Mouse (Mus musculus) liver, embryonic 11.5 days (tissue): ENCODE measurements around the gene Ints1. TPM values are rescaled to one million over a fixed set of nuclear protein-coding genes. Genes with fewer than 3 reads are reported as not detected.
"Not testable (repeated sequence)": the region's sequence is repeated elsewhere in the genome, so short reads cannot be mapped to it uniquely, and the experiment has no call there.

Experiments
- ATAC-seq: fragments of 200-750 bp; cut with Nextera tagmentation; replicated peaks from 2 replicates; pipeline ENCODE4 v1.8.0; 2017; ENCODE audit warnings: moderate number of reproducible peaks, mild to moderate bottlenecking, moderate TSS enrichment, moderate library complexity; ENCODE audit not compliant: low FRiP score
- DNase-seq: peaks from one replicate; pipeline ENCODE4 v3.0.0-alpha.2; 2017; ENCODE audit warnings: low spot score
- H3K27ac ChIP-seq: fragments of 300-500 bp; sonication (generic); 2 replicates; pipeline ENCODE4 v1.5.1; 2014; ENCODE audit warnings: mild to moderate bottlenecking, low read depth, low read length, control low read depth
- H3K27me3 ChIP-seq: fragments of 300-500 bp; sonication (generic); replicated peaks from 2 replicates; pipeline ENCODE4 v1.6.1; 2014; ENCODE audit warnings: low read length, mixed read lengths; ENCODE audit not compliant: control insufficient read depth, insufficient read depth
- H3K36me3 ChIP-seq: fragments of 300-500 bp; sonication (generic); 2 replicates; pipeline ENCODE4 v1.6.1; 2014; ENCODE audit warnings: mild to moderate bottlenecking, low read length, moderate library complexity, mixed read lengths; ENCODE audit not compliant: control insufficient read depth, insufficient read depth
- H3K4me1 ChIP-seq: fragments of 300-500 bp; sonication (generic); replicated peaks from 2 replicates; pipeline ENCODE4 v1.6.1; 2014; ENCODE audit warnings: low read length, mixed read lengths; ENCODE audit not compliant: control insufficient read depth, insufficient read depth
- H3K4me2 ChIP-seq: fragments of 300-500 bp; sonication (generic); 2 replicates; pipeline ENCODE4 v1.6.1; 2014; ENCODE audit warnings: mild to moderate bottlenecking, control low read depth, moderate library complexity
- H3K4me3 ChIP-seq: fragments of 300-500 bp; sonication (generic); 2 replicates; pipeline ENCODE4 v1.5.1; 2014; ENCODE audit warnings: low read depth, low read length, control low read depth
- H3K9ac ChIP-seq: fragments of 300-500 bp; sonication (generic); 2 replicates; pipeline ENCODE4 v1.6.1; 2014; ENCODE audit warnings: low read depth, low read length, control low read depth
- H3K9me3 ChIP-seq: fragments of 300-500 bp; sonication (generic); 2 replicates; pipeline ENCODE4 v1.6.1; 2016; ENCODE audit warnings: low read length, inconsistent platforms, mixed read lengths; ENCODE audit not compliant: control insufficient read depth
- WGBS: fragments of 180-500 bp; shearing (Covaris S2); extraction: QIAGEN DNeasy Blood & Tissue Kit; methylation state at CpG from one replicate; pipeline ENCODE4 v1.1.7; 2014; 5-methylcytosine and 5-hydroxymethylcytosine counted together
- polyA plus RNA-seq: library from polyadenylated mRNA; unstranded; fragments of >200 nt; fragmentation: Nextera tagmentation; extraction: Ambion mirVana; gene quantifications from 2 replicates; pipeline ENCODE4 v1.2.1, GENCODE M21; 2014

Gene Ints1
- polyA plus RNA-seq, 1 experiment from 2014 or later = 34.9 TPM

DNA sequence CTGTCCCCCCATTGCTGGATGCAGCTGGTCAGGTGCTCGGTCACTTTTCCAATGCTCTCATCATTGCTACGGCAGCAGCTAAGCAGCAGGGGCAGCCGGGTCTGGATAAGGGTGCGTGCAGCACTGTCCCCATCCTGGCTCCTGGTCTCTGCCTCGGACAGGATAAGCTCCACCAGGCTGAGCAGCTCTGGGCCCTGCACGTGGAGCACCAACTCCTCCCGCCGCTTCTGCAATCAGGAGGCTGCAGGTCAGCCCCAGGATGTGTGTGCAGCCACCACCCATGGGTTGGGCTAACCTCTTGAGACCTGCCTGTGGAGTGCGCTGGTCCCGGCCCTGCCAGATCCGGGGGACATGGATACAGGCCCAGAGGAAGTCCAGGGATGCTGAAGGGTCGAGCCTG lies 19.3 kb downstream of the Ints1 start:
- Histone ChIP-seq H3K4me2 (no peak overlapping the region), H3K36me3 (peaks cover 34% of the 10 kb centered on the region), H3K4me1 (no peaks in the 10 kb centered on the region), H3K27ac (no peak overlapping the region), H3K9ac (no peak overlapping the region), H3K4me3 (no peak overlapping the region), H3K9me3 (no peaks in the 10 kb centered on the region), H3K27me3 (no peaks in the 10 kb centered on the region)
- DNase-seq (no peak), ATAC-seq (0 out of 2 replicates have a peak, but pooled peaks have one; percentile 28)
- WGBS = 76% methylated on average over 12 of the region's 12 CpGs

DNA sequence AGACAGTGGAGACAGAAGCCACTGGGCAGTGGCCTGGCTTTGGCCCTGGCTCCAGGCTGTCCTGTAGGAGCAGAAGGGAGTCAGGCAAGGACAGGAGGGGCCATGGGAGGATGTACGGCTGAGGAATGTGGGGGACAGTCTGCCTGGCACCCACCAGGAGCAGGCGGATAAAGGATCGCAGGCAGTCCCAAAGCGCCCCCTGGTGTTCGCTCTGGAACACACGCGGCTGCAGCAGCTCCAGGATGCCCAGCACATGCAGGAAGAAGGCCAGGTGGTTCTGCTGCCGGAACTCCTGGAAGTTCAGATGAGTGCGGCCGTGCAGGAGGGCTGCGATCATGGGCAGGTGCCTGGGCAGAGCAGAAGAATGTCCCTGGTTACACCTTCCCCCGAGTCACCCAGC lies 20.7 kb downstream of the Ints1 start:
- WGBS = 32% methylated on average over 12 of the region's 12 CpGs
- Histone ChIP-seq H3K9ac (no peak overlapping the region), H3K9me3 (no peaks in the 10 kb centered on the region), H3K4me2 (no peak overlapping the region), H3K27ac (no peak overlapping the region), H3K4me1 (no peaks in the 10 kb centered on the region), H3K36me3 (peaks cover 28% of the 10 kb centered on the region), H3K4me3 (no peak overlapping the region), H3K27me3 (no peaks in the 10 kb centered on the region)
- ATAC-seq (no peak), DNase-seq (no peak)

DNA sequence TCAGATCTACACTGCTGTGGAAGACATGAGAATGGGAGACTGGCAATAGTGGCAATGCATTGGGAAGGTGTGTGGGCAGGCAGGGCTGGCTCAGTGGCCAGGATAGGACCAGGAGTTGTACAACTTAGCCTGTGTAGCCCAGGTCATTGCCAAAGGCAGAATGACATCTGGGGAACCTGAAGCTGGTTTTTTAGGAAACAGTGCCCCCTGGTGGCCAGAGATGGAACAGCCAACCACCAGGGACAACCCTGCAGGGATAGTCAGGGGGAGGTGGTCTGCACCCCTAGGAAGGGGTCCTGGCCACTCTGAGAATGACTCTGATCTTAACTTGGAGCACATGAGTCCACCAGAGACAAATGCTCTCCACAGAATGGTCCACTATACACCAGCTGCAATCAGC lies 24.9 kb downstream of the Ints1 start:
- ATAC-seq = peak; percentile 22; the same call in 1 of the 2 replicates

GRCm38 (mm10) chr5:139749413-139750125 lies 25.9 kb downstream of the Ints1 start:
- Histone ChIP-seq H3K27ac (no peak overlapping the region), H3K4me2 (no peak overlapping the region), H3K4me3 (no peak overlapping the region), H3K4me1 (no peaks in the 10 kb centered on the region), H3K36me3 (0 out of 2 replicates have a peak, but pooled peaks cover 5% of the 10 kb centered on the region), H3K9ac (no peak overlapping the region), H3K9me3 (no peaks in the 10 kb centered on the region), H3K27me3 (no peaks in the 10 kb centered on the region)
- WGBS = 85% methylated on average over 16 of the region's 16 CpGs
- ATAC-seq (no peak), DNase-seq (no peak)

More for the DNA sequence above, 24.9 kb downstream of the Ints1 start:
- no peaks in the 10 kb centered on the region for H3K4me1 ChIP-seq
- no peak overlapping the region for H3K27ac ChIP-seq
- H3K9me3 ChIP-seq = no peaks in the 10 kb centered on the region
- peak; percentile 79 for DNase-seq
- no peak overlapping the region for H3K4me2 ChIP-seq
- H3K27me3 ChIP-seq = no peaks in the 10 kb centered on the region
- no peak overlapping the region for H3K4me3 ChIP-seq
- no peak overlapping the region for H3K9ac ChIP-seq
- 0 out of 2 replicates have a peak, but pooled peaks cover 6% of the 10 kb centered on the region for H3K36me3 ChIP-seq

DNA sequence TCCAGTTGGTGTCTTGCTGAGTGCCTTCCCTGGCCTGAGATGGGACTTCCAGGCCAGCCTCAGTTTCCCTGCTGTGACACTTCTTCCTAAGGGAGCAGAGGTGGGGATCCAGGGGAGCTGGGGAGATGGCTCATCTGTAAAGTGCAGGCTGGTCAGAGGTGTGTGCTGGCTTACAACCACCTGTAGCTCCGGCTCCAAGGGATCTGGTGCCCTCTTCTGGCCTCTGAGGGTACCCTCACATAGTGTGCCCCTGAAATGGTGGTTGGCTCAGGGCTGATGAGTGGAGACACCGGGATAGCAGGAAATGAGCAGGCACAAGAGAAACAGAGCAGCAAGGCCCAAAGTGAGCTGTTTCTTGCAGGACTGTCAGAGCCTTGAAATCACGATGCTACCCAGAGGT lies 29.7 kb downstream of the Ints1 start:
- no peak overlapping the region for H3K4me3 ChIP-seq
- H3K36me3 ChIP-seq = no peaks in the 10 kb centered on the region
- peak; percentile 86 for ATAC-seq
- no peak overlapping the region for H3K4me2 ChIP-seq
- H3K9me3 ChIP-seq = no peaks in the 10 kb centered on the region
- H3K9ac ChIP-seq = no peak overlapping the region
- H3K27me3 ChIP-seq = no peaks in the 10 kb centered on the region
- peak; percentile 64 for DNase-seq
- peaks cover 7% of the 10 kb centered on the region for H3K4me1 ChIP-seq
- no peak overlapping the region for H3K27ac ChIP-seq
- 5% methylated on average over 3 of the region's 3 CpGs for WGBS

- not testable (repeated sequence) for H3K9ac ChIP-seq, H3K27me3 ChIP-seq, H3K4me2 ChIP-seq, H3K9me3 ChIP-seq, ATAC-seq, DNase-seq, H3K4me3 ChIP-seq, H3K36me3 ChIP-seq, H3K27ac ChIP-seq
- WGBS = 45% methylated on average over 3 of the region's 3 CpGs
- peaks cover 18% of the 10 kb centered on the region for H3K4me1 ChIP-seq
Measured at GRCm38 (mm10) chr5:139742640-139743039, 32.8 kb downstream of the Ints1 start.

DNA sequence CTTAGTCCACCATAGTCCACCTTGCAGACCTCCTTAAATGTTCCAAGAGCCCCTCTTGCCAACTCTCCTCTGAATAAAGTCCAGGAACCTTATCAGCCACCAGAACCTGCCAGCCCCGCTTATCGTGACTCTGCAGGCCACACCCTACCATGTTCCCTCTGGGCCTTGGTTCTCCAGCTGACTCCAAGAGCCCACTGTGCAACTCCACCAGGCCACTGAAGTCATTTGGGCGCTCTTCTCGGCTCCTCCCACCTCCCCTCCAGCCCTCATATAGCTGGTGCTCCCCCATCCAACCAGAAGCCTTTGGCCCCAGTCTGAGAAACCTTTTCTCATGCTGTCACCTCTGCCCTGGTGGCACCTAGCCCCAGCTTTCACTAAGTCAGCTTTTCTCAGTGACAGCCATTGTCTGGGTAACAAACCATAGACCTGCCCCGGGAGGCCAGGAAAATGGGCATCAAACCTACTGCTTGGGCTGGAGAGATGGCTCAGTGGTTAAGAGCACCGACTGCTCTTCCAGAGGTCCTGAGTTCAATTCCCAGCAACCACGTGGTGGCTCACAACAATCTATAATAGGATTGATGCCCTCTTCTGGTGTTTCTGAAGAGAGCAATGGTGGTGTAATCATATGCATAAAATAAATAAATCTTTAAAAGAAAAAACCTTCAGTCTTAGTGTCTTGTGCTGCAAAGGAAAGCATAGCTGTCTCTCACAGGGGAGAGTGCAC lies 36.7 kb downstream of the Ints1 start:
- no peaks in the 10 kb centered on the region for H3K27me3 ChIP-seq
- peak; percentile 76 for ATAC-seq
- 48% methylated on average over 7 of the region's 7 CpGs for WGBS
- peak; percentile 79 for DNase-seq
- peaks cover 49% of the 10 kb centered on the region for H3K4me1 ChIP-seq
- peak overlapping the region; percentile 65 for H3K4me2 ChIP-seq
- H3K4me3 ChIP-seq = no peak overlapping the region
- H3K9me3 ChIP-seq = no peaks in the 10 kb centered on the region
- no peaks in the 10 kb centered on the region for H3K36me3 ChIP-seq
- H3K27ac ChIP-seq = peak overlapping the region; percentile 88
- peak overlapping the region; percentile 49 for H3K9ac ChIP-seq

GRCm38 (mm10) chr5:139737841-139738591 lies 37.5 kb downstream of the Ints1 start:
- Histone ChIP-seq H3K27me3 (no peaks in the 10 kb centered on the region), H3K36me3 (no peaks in the 10 kb centered on the region), H3K27ac (peak overlapping the region; percentile 88), H3K4me2 (peak overlapping the region; percentile 65), H3K9me3 (no peaks in the 10 kb centered on the region), H3K4me1 (peaks cover 56% of the 10 kb centered on the region), H3K9ac (peak overlapping the region; percentile 49), H3K4me3 (no peak overlapping the region)
- WGBS = 57% methylated on average over 14 of the region's 14 CpGs
- ATAC-seq = peak; percentile 56
- no peak for DNase-seq
